Mouse (Mus musculus): ENCODE measurements at regions not wholly inside any gene's neighbourhood (a gene's known extent, or its start where the extent isn't known, plus 50 kb on each side); places are given as distances from the start of the nearest gene placed in this dataset.

GRCm38 (mm10) chr12:29368107-29368819 is 159.9 kb upstream of the Myt1l start:
- TF ChIP-seq E2F4 (IDR thresholded peaks at IDR 0.05; ENCODE audit: insufficient read depth) = no peak
- TF ChIP-seq POLR2A (IDR thresholded peaks at IDR 0.05; ENCODE audit: insufficient read length, low read depth) = no peak
- no peak for TF ChIP-seq TCF3 (IDR thresholded peaks at IDR 0.05; ENCODE audit: insufficient read length, low read depth)
- no peak for TF ChIP-seq MAX (IDR thresholded peaks at IDR 0.05; ENCODE audit: low read depth)
- no peak for TF ChIP-seq MYOD1 (IDR thresholded peaks at IDR 0.05; ENCODE audit: control insufficient read depth in 1 of 3, insufficient read length in 2 of 3, low read depth in 2 of 3)
